Mouse (Mus musculus) forebrain, embryonic 15.5 days (tissue): ENCODE results near the gene Plg. TPM values are rescaled to one million over a fixed set of nuclear protein-coding genes. Genes with fewer than 3 reads are reported as not detected.

Experiments used
- polyA plus RNA-seq: library from polyadenylated mRNA; unstranded; fragments of >200 nt; fragmentation: Nextera tagmentation; extraction: Ambion mirVana; gene quantifications from 2 replicates; pipeline ENCODE4 v1.2.1, GENCODE M21; 2015

Plg gene
- polyA plus RNA-seq, 1 experiment from 2014 or later = not detected

Other genes with a start within 250 kb of the Plg start
- gene Map3k4, start 59.8 kb upstream of the Plg start, polyA plus RNA-seq = 37.4 and 47.3 TPM in 2 replicates
- 0.15 and 0.51 TPM in 2 replicates for gene Slc22a3, start 129.1 kb downstream of the Plg start, polyA plus RNA-seq
- 0.50 and 1.0 TPM in 2 replicates for gene Slc22a2, start 205.5 kb downstream of the Plg start, polyA plus RNA-seq